Mouse (Mus musculus) ES-Bruce4 (cell line): ENCODE results near the gene Zfp974.

Experiments used
- CTCF ChIP-seq: IDR thresholded peaks from one replicate; pipeline ENCODE4 v1.8.1; 2011; ENCODE audit warnings: low read depth, low read length
- POLR2A ChIP-seq: IDR thresholded peaks from one replicate; pipeline ENCODE4 v1.8.1; 2011; ENCODE audit warnings: low read length; ENCODE audit not compliant: insufficient read depth

GRCm38 (mm10) chr7:27905061-27905848, 24.0 kb downstream of the Zfp974 start:
- no peak for TF ChIP-seq POLR2A
- no peak for TF ChIP-seq CTCF
